Mouse (Mus musculus) thymus, adult 18-20 months (tissue): ENCODE measurements around the gene Mdm2.
"Not testable (repeated sequence)": the region's sequence is repeated elsewhere in the genome, so short reads cannot be mapped to it uniquely, and the experiment has no call there.

Experiments
- DNase-seq, 2 experiments: peaks; one replicate each; pipeline ENCODE4 v3.0.0; 2022; ENCODE audit warnings: mixed read lengths in 2 of 2

Gene Mdm2

DNA sequence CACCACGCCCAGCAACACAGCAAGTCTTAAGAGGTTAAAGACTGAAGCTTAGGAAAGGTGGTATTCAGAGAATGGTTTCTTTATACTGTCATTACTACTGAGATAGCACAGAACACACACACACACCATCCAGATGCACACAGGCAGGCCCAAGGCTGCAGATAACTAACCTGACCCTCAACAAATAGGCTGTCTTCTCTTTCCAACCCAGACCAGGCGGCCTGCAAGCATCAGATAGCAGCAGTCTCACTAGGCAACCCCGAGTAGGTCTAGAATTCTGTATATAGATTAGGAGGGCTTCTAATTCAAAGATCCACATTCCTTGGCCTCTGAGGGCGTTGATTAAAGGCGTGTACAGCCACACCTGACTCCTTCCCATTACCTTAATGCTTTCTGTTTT lies 21.6 kb upstream of the Mdm2 start:
- no peak for DNase-seq

DNA sequence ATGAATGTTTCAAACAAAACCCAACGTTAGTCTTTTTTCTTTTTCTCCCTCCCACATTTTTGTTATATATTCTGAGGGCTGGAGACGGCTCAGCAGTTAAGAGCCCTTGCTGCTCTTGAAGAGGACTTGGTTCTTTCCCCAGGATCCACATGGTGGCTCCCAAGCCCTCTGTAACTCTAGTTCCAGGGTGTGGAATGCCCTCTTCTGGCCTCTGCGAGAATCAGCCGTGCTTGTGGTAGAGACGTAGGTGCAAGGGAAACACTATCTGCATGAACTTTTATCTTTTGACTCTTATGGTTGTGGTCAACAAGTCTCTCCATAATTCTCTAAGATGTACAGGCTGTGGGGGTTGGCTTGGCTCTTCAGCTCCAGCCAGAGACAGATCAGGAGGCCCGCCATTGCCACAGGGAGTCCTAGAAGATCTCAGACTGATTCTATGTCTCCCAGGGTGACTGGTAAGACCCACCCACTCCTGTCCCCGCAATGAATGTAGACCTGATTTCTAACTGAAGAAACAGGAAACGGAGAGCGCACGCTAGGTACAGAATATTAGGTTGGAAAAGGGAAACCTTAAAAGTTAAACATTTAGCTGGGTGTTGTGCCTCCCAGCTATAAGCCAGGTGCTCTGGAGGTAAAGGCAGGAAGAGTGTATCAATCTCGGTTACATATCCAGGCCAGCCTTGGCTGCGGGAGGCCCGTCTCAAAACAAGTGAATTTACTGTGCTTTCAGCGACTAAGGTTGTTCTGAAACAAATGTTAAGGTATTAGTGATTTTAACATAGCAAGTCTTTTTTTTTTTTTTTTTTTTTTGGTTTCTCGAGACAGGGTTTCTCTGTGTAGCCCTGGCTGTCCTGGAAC lies 20.9 kb upstream of the Mdm2 start:
- peak; percentile 51 to 61 for DNase-seq

DNA sequence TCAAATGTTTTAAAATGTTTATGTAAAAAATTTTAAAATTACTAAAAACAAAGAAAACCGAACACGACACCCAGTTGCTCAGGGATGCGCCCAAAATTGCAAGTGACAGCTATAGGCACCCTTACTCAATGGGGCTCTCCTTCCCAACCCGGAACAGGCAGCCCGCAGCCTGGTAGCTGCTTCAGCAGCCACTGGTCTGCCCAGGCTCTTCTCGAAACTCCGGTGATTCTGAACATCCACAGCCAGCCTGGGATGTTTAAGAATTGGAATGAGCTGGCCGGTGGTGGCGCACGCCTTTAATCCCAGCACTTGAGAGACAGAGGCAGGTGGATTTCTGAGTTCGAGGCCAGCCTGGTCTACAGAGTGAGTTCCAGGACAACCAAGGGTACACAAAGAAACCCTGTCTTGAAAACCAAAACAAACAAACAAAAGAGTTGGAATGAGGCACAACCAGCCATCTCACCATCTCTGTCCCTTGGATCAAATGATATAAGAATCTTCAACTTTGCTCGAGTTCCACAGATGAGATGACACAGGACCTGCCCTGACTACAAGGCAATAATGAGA lies 20.2 kb upstream of the Mdm2 start:
- no peak for DNase-seq

DNA sequence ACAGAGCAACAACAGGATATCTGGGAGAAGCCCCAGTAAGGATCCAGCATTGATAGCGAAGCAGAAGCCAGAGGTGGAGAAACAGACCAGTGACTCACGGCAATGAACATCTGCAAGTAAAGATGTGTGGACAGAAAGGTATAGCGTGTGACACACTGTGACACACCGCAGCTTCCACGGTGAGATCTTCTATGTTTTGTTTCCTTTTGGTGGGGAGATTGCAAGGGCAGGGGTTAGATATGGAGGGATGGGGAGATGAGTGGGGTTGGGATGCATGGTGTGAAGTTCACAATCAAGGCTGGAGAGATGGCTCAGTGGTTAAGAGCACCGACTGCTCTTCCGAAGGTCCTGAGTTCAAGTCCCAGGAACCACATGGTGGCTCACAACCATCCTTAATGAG lies 19.6 kb upstream of the Mdm2 start:
- DNase-seq = no peak

DNA sequence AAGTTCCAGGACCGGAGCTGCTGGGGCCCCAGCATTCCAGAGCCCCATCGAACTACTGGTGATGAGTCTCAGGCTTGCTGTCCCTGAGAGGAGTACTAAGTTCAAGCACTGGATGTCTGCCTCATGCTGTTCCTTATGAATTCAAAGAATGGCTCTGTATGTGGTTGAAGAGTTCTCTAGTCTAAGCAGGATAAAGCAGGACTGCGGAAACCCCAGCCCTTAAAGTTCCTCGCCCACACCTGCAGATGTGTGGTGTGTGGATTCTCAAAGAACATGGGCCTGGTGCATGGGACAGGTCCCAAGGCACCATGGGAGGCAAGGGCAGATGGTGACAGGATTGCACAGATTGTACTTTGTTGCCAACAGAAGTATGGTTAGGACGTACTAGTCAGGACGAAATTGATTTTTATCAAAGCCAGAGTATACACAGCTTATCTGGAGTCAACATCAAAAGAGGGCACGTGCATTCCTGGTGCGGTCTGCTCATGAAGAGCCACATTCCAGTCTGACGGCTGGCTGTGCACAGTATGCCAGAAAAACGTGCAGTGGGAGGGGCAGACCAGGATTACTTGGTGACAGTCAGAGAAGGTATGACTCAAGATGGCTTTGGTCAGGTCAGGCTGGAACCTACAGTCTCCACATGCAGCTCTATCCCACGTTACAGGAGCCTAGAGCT lies 18.7 kb upstream of the Mdm2 start:
- DNase-seq = no peak

DNA sequence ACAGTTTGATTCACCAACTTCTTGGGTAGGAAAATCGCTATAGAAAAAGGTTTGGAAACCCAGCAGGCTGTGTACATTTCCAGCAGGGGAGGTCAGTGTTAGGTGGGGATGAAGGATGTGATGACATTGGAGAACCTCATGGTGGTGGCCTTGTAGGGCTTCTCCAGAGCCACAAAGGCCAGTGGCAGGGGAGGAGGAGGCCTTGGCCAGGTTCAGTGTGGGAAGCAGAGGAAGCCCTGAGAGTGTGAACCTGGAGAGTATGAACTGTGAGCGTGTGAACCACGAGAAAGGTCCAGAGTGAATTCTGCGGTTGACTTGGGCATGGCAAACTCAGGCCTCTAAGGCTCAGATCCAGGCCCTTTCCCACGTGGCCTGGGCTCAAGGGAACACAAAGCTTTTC lies 18.0 kb upstream of the Mdm2 start:
- DNase-seq = no peak

DNA sequence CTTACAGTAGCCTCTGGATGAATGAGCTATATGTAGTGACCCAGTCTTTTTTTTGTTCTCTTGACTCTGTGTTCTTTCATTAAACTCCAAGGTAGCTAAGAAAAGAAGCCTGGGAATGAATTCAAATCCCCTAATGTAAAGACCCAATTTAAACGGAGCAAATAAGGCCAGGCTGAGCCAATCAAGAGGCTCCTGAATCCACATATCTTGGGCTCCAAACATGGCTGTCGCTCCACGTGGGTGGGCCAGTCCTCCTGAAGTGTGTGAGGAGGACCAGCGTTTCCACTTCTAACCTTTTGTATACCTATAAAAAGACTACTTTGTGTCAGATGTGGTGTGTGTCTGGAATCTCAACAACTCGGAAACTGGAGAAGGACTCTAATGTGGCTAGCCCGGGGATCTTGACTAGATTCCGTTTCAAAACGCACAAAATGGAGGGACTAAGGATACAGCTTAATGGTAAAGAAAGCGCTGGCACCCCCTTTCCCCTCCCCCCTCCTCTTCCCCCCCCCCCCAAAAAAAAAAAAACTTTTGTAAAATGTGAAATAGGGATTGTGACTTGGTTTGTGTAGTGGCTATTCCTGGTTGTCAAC lies 17.1 kb upstream of the Mdm2 start:
- DNase-seq = no peak

DNA sequence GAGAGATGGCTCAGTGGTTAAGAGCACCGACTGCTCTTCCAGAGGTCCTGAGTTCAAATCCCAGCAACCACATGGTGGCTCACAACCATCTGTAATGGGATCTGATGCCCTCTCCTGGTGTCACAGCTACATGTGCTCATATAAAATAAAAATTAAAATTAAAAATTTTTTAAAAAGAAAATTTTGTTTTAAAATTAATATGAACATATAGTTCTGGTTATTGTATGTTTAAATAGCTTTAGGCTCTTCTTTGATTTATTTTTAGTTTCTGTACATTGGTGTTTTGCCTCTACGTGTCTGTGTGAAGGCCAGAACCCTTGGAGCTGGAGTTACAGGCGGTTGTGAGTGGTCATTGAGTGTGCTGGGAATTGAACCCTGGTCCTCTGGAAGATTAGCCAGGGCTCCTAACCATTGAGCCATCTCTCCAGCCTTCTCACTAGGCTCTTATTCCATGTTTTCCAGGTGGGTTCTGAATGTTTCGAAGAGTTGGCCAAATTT lies 16.4 kb upstream of the Mdm2 start:
- no peak for DNase-seq

DNA sequence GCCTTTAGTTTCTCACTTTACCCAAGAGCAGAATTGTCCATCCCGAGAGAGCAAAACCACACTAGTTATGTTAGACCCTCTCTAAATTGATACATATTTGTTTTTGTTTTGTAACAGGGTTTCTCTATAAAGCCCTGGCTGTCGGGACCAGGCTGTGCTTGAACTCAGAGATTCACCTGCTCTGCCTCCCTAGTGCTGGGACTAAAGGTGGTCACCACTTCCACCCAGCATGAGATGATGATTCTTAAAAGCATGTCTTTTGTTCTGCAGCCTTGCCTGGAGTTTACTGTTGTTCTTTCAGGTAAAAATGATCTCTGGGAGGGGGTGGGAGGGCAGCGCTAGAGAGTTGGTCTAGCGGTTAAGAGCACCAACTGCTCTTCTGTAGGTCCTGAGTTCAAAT lies 15.8 kb upstream of the Mdm2 start:
- no peak for DNase-seq

DNA sequence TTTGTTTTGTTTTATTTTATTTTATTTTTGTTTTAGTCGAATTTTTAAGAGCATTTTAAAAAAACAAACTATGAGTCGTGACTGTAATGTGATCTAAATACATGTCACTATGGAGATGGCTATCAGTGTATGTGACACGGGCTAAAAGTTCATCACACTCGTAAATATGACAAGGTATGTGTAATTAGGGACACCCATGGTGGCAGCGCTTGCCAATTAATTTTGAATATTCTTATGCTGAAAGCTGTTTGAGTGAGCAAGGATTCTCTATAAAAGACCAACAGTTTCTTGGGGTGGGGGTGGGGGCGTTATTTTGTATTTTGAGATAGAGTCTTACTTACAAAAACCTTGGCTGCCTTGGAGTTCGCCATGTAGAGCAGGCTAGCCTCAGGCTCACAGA lies 15.1 kb upstream of the Mdm2 start:
- no peak for DNase-seq

DNA sequence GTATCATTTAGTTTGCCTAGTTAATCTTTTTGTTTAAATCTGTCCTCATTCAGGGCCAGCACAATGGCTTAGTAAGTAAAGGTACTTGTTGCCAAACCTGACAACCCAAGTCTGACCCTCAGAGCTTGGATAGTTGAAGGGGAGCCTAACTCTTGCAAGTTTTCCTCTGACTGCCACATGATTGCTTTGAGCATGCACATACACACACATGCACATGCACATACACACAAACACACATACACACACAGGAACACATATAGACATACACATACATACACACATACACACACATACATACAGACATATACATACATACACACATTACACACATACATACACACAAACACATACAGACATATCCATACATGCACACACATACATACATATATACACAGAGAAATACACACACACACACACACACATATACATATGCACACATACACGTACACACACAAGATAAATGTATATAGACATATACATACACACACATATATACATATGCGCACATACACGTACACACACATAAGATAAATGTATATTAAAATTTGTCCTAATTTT lies 14.3 kb upstream of the Mdm2 start:
- DNase-seq = no peak

DNA sequence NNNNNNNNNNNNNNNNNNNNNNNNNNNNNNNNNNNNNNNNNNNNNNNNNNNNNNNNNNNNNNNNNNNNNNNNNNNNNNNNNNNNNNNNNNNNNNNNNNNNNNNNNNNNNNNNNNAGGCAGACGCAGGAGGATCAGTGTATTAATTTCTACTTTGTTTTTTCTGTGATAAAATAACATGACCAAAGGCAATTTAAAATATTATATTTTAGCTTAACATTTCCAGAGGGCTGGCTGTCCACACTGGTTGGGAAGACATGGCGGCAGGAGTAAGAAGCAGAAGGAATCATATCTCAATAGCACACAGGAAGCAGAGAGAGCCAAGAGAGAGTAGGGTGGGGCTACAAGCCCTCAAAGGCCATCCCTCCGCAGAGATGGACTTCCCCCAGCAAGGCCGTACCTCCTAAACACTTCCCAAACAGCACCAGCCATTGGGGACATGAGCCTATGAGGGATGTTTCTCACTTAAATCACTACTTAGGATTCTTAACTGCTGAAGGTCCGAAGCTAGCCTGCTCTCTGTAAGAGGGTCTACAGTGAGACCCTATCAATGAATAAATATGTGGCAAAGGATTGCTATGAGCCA lies 13.7 kb upstream of the Mdm2 start:
- no peak for DNase-seq

DNA sequence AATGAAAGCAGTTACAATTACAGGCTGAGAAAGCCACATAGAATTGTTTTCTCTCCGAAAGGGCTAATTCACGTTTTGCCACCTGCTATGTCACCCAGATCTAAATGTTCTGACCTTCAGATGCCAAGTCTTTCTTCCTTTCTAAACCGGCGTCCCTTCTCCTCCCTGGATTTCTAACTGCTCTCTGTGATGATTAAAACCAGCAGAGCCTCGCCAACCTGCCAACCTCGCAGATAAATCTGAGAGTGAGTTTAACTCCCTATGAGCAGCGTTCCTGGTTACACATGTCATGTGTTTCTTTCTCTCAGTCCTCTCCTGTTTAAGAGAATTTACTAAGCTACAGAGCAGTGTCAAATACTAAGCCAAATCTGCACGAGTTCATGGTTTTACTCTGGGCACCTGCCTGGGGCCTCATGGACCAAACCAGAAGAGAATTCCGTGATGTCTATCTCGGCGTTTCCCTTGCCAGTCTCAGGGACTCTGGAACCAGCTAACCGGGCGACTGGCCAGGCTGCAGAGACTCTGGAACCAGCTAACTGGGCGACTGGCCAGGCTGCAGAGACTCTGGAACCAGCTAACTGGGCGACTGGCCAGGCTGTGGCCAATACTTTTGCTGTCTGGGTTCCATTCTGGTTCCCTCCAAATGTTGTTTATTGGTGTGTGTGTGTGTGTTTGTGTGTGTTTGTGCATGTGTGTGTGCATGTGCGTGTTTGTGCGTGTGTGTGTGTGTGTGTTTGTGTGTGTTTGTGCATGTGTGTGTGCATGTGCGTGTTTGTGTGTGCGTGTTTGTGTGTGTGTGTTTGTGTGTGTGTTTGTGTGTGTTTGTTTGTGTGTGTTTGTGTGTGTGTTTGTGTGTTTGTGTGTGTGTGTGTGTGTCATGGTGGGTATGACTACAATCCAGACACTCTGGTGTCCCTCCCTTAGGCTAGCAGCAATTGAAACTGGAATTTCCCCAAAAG lies 7.9 kb upstream of the Mdm2 start:
- DNase-seq = no peak

DNA sequence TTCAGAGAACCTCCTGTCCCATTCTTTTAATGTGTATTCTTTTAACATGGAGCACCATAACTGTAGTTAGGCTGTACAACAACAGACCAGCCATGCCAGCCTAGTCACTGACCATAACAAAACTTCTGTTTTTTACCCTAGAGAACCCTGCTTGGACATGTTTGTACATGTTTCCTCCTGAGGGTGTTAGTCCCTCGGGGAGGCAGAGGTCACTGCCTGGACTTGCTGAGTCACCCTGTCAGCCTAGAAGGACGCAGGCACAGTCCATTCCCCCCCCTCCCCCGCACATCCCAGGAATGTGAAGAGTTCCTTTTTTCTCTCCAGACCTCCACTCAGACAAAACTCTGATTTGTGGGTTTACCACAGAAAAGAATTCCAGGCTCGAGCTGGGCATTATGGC lies 7.0 kb upstream of the Mdm2 start:
- DNase-seq = no peak

DNA sequence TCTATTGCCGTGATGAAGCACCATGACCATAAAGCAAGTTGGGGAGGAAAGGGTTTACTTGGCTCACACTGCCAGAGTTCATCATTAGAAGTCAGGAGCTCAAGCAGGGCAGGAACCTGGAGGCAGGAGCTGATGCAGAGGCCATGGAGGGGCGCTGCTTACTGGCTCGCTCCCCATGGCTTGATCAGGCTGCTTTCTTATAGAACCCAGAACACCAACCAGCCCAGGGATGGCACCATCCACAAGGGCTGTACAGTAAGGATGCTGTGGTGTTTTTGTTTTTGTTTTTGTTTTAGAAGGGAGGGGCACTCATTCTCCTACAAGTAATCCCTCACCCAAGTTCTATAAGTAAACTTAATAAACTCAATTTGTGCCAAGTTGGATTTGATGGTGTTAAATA lies 6.1 kb upstream of the Mdm2 start:
- DNase-seq = no peak

DNA sequence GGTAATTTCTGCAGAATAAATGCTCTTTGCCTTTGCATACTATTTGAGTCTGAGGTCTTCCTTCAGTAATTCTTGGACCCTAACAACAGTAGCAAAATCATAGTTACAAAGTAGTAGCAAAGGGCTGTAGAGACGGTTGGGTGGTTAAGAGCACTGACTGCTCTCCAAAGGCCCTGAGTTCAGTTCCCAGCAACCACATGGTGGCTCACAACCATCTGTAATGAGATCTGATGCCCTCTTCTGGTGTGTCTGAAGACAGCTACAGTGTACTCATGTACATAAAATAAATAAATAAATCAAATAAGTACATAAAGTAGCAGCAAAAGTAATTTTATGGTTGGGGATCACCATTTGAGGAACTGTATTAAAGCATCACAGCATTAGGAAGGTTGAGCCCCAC lies 5.1 kb upstream of the Mdm2 start:
- DNase-seq = not testable (repeated sequence)

DNA sequence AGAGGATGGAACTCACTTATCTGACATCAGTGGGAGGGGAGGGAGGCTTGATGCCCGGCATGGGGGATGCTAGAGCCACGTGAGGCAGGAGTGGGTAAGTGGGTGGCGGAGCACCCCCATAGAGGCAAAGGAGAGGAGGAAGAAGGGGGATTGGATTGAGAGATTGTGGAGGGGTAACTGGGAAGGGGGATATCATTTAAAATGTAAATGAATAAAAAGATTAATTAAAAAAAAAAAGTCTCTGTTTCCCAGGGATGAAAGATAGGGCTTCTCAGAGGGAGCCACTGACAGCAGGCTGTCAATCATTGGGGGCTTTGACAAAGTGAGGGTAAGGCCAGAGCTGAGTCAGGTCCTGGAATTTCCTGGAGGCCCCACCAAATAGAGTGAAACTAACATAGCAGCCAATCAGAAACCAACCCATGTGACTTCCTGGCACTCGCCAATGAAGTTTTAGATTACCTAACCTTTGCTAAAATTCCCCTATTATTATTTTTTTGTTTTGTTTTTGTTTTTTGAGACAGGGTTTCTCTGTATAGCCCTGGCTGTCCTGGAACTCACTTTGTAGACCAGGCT lies 4.5 kb upstream of the Mdm2 start:
- no peak for DNase-seq

DNA sequence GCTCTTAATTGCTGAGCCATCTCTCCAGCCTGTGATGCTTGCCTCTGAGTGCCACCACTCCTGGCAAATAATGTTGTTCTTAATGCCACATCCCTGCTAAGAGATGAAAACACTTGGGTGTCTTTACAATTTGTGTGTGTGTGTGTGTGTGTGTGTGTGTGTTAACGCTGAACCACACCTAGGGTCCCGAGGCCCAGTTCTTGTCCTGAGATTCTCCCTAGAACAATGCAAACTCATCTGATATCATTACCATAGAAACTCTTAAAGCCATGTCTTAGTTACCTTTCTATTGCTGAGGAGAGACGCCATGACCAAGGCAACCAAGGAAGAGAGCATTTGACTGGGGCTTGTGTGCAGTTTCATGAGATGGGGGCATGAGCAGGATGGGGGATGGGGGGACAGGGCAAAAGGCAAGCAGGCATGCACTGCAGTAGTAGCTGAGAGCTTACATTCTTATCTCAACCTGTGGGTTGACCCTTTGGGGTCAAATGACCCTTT lies 3.5 kb upstream of the Mdm2 start:
- DNase-seq = no peak

DNA sequence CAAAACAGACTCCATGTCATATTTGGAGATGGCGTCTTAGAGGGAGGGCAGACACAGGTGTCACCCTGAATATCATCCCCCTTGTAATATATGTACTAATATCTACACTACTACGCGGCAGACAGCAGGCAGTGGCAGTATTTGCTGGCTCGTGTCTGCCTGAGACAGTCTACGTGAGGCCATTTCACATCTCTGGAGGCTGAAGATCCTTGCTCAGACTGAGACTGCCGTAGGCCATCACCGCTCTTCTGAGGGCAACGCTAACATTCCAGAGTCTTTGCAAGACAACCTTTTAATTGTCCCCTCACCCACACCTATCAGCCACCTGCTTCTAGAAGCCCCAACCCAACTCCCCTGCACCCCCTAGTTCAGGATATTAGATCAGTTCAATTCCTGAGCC lies 2.9 kb upstream of the Mdm2 start:
- no peak for DNase-seq

DNA sequence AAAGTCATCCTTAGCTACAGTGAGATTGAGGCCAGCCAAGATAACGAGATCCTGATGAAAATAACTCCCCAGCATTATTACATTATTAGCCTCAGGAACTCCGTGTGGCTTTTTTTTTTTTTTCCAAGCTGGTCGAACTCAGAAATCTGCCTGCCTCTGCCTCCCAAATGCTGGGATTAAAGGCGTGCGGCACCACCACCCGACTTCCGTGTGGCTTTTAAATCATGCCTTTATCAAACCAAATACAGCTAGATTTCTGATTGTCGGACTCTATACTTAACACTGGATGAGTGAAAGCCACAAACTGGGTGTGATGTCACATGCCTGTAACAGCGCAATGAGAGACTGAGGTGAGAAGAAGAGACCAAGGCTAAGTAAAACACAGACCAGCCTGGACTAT lies 2.3 kb upstream of the Mdm2 start:
- DNase-seq = no peak

DNA sequence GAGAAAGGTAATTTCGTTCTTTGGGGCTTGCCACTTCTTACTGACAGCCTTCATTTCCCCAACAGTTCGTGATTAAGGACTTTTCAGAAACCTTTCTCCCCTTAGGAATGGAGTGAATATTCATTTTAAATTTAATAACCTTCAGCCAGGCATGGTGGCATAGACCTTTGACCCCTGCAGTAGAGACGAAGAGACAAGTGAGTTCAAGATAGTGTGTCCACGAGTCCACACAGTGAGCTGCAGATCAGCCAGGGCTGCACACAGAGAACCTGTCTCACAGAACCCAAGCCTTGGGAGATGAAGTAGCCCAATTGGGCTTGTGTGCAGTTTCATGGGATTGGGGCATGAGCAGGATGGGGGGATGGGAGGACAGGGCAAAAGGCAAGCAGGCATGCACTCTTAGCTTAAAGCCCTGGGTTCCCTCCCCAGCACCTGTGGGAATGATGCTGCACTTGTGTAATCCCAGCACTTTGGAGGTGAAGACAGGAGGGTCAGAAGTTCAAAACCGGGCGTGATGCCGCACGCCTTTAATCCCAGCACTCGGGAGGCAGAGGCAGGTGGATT lies 1.7 kb upstream of the Mdm2 start:
- no peak for DNase-seq
